Mouse (Mus musculus) forebrain, embryonic 13.5 days (tissue): ENCODE measurements around the gene Gm45837. TPM values are rescaled to one million over a fixed set of nuclear protein-coding genes. Genes with fewer than 3 reads are reported as not detected.

Source experiments
- ATAC-seq: fragments of 200-750 bp; cut with Nextera tagmentation; 2 replicates; pipeline ENCODE4 v1.8.0; 2017
- H3K27ac ChIP-seq: fragments of 300-500 bp; sonication (generic); 2 replicates; pipeline ENCODE4 v1.5.1; 2015; ENCODE audit warnings: inconsistent platforms, mild to moderate bottlenecking, moderate library complexity
- H3K27me3 ChIP-seq: fragments of 300-500 bp; sonication (generic); 2 replicates; pipeline ENCODE4 v1.6.1; 2015; ENCODE audit warnings: mild to moderate bottlenecking, inconsistent platforms
- H3K36me3 ChIP-seq: fragments of 300-500 bp; sonication (generic); 2 replicates; pipeline ENCODE4 v1.6.1; 2015; ENCODE audit warnings: mild to moderate bottlenecking, inconsistent platforms; ENCODE audit not compliant: poor library complexity, severe bottlenecking
- H3K4me1 ChIP-seq: fragments of 300-500 bp; sonication (generic); 2 replicates; pipeline ENCODE4 v1.6.1; 2015; ENCODE audit warnings: inconsistent platforms
- H3K4me2 ChIP-seq: fragments of 300-500 bp; sonication (generic); 2 replicates; pipeline ENCODE4 v1.6.1; 2015; ENCODE audit warnings: inconsistent platforms, mild to moderate bottlenecking, moderate library complexity
- H3K4me3 ChIP-seq: fragments of 300-500 bp; sonication (generic); 2 replicates; pipeline ENCODE4 v1.5.1; 2015; ENCODE audit warnings: mild to moderate bottlenecking, inconsistent platforms
- H3K9ac ChIP-seq: fragments of 300-500 bp; sonication (generic); 2 replicates; pipeline ENCODE4 v1.6.1; 2015; ENCODE audit warnings: mild to moderate bottlenecking, inconsistent platforms
- H3K9me3 ChIP-seq: fragments of 300-500 bp; sonication (generic); replicated peaks from 2 replicates; pipeline ENCODE4 v1.6.1; 2016; ENCODE audit warnings: inconsistent platforms
- WGBS: fragments of 180-500 bp; shearing (Covaris S2); methylation state at CpG from one replicate; pipeline ENCODE4 v1.1.7; 2015; 5-methylcytosine and 5-hydroxymethylcytosine counted together
- polyA plus RNA-seq: library from polyadenylated mRNA; unstranded; fragments of >200 nt; fragmentation: Nextera tagmentation; extraction: Ambion mirVana; gene quantifications from 2 replicates; pipeline ENCODE4 v1.2.1, GENCODE M21; 2015

The Gm45837 gene
- polyA plus RNA-seq, 1 experiment from 2014 or later = not detected

DNA sequence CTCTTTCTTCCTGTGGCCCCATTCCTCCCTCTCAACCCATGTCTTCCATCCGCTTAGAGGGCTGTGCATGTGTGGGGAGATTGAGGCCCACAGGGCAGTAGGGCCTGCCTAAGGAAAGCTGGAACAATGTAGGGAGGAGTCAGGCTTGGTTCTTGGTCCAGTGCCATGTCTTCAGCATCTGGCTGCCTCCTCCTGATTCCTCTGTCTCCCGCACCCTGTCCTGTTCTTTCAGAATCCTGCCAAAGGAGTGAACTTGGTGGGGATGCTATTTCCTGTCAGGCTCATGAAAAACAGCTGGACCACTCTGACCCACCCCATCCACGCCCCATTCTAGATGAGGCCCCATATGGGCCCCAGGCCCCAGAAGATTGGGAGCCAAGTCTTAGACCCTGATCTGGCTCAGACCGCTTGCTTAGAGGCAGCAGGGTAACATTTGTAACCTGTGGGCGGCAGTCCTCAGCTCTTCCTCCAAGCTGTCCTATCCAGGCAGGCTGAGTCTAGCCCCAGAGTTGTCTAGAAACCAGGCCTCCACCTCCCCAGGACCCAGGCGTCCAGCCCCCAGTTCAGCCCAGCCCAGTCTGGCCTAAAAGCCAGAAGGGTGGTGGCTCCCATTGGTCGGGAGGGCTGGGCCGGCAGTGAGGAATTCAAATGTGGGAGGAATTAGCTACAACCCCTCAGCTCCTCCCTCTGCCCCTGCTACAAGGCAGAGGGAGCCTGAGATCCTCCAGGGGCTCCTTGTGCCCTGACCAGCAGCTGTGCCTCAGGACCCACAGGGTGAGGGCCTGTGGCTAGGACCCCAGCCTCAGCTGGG is 16.8 kb upstream of the Gm45837 start:
- Histone ChIP-seq H3K4me1 (peaks cover 13% of the 10 kb centered on the region; the same call in 1 of the 2 replicates), H3K4me2 (no peak overlapping the region), H3K4me3 (no peak overlapping the region), H3K27me3 (no peaks in the 10 kb centered on the region), H3K27ac (no peak overlapping the region), H3K36me3 (no peaks in the 10 kb centered on the region), H3K9ac (no peak overlapping the region), H3K9me3 (no peaks in the 10 kb centered on the region)
- no peak for ATAC-seq
- WGBS = 40% methylated on average over 8 of the region's 8 CpGs

GRCm38 (mm10) chr7:101394569-101394968 is 16.1 kb upstream of the Gm45837 start:
- no peak overlapping the region for H3K27ac ChIP-seq

DNA sequence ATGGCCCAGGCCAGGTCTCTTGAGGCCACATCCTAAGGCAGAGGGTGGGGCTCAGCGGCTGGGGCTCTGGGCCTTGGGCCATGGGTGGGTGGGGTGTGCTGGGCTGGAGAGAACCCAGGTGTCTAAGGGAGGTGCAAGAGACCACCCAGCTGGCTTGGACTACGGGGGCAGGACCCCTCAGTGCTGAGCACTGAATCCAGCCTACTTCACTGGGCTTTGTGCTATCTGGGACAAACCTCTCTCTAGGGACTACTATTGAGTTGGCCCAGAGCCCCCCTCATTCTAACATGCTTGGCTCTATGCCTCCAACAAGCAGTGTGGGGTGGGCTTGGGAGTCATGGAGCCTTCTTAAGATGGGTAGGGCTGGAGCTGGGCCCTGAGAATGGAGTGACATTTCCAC is 15.2 kb upstream of the Gm45837 start:
- Histone ChIP-seq H3K4me3 (no peak overlapping the region), H3K9me3 (no peaks in the 10 kb centered on the region), H3K9ac (no peak overlapping the region), H3K4me1 (peaks cover 13% of the 10 kb centered on the region; the same call in 1 of the 2 replicates), H3K27ac (no peak overlapping the region), H3K4me2 (no peak overlapping the region), H3K36me3 (no peaks in the 10 kb centered on the region), H3K27me3 (no peaks in the 10 kb centered on the region)
- ATAC-seq = no peak
- 91% methylated on average over 2 of the region's 2 CpGs for WGBS

More at GRCm38 (mm10) chr7:101394569-101394968, 16.1 kb upstream of the Gm45837 start:
- Histone ChIP-seq H3K9me3 (no peaks in the 10 kb centered on the region), H3K36me3 (no peaks in the 10 kb centered on the region), H3K9ac (no peak overlapping the region), H3K27me3 (no peaks in the 10 kb centered on the region), H3K4me2 (no peak overlapping the region), H3K4me1 (peaks cover 13% of the 10 kb centered on the region; the same call in 1 of the 2 replicates), H3K4me3 (no peak overlapping the region)
- 71% methylated on average over 3 of the region's 3 CpGs for WGBS
- no peak for ATAC-seq

DNA sequence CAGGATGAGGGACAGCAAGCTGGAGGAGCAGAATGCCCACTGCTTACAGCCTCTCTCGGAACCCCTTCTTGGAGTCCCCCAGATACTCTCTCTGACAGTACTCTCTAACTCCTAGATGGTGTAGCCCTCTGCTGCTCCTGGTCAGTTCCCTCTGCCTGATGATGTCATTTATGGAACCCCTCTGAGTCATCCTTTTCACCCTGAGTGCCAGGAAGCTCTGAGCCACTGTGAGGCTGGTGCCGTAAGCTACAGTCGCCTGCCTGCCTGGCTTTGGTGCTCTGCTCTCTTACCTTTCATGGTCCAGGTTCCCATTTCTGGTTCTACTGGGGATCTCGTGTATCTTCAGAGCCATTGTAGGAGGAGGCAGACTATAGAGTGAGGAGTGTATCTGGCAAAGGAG is 13.5 kb upstream of the Gm45837 start:
- no peaks in the 10 kb centered on the region for H3K9me3 ChIP-seq
- H3K9ac ChIP-seq = no peak overlapping the region
- peaks cover 13% of the 10 kb centered on the region; the same call in 1 of the 2 replicates for H3K4me1 ChIP-seq
- no peaks in the 10 kb centered on the region for H3K36me3 ChIP-seq
- WGBS = 91% methylated on average over 4 of the region's 4 CpGs
- H3K27ac ChIP-seq = no peak overlapping the region
- H3K27me3 ChIP-seq = no peaks in the 10 kb centered on the region
- H3K4me2 ChIP-seq = no peak overlapping the region
- ATAC-seq = no peak
- no peak overlapping the region for H3K4me3 ChIP-seq

GRCm38 (mm10) chr7:101401510-101401909 is 9.2 kb upstream of the Gm45837 start:
- no peaks in the 10 kb centered on the region for H3K27me3 ChIP-seq
- WGBS = 88% methylated on average over 7 of the region's 7 CpGs
- no peak for ATAC-seq
- H3K4me1 ChIP-seq = no peaks in the 10 kb centered on the region
- H3K27ac ChIP-seq = no peak overlapping the region
- H3K4me3 ChIP-seq = no peak overlapping the region
- no peak overlapping the region for H3K4me2 ChIP-seq
- H3K9me3 ChIP-seq = no peaks in the 10 kb centered on the region
- H3K9ac ChIP-seq = no peak overlapping the region
- H3K36me3 ChIP-seq = no peaks in the 10 kb centered on the region

GRCm38 (mm10) chr7:101403831-101404230 is 6.9 kb upstream of the Gm45837 start:
- Histone ChIP-seq H3K4me1 (no peaks in the 10 kb centered on the region), H3K9ac (no peak overlapping the region), H3K27ac (no peak overlapping the region), H3K9me3 (no peaks in the 10 kb centered on the region), H3K27me3 (no peaks in the 10 kb centered on the region), H3K4me3 (no peak overlapping the region), H3K36me3 (no peaks in the 10 kb centered on the region), H3K4me2 (no peak overlapping the region)
- 95% methylated on average over 5 of the region's 5 CpGs for WGBS
- no peak for ATAC-seq

- Histone ChIP-seq H3K4me3 (no peak overlapping the region), H3K36me3 (no peaks in the 10 kb centered on the region), H3K9me3 (no peaks in the 10 kb centered on the region), H3K4me2 (no peak overlapping the region), H3K9ac (no peak overlapping the region), H3K27me3 (0 out of 2 replicates have a peak, but pooled peaks cover 12% of the 10 kb centered on the region), H3K4me1 (peaks cover 22% of the 10 kb centered on the region), H3K27ac (no peak overlapping the region)
- peak; percentile 57 for ATAC-seq
Measured at GRCm38 (mm10) chr7:101412796-101413195, 2.1 kb downstream of the Gm45837 start.

DNA sequence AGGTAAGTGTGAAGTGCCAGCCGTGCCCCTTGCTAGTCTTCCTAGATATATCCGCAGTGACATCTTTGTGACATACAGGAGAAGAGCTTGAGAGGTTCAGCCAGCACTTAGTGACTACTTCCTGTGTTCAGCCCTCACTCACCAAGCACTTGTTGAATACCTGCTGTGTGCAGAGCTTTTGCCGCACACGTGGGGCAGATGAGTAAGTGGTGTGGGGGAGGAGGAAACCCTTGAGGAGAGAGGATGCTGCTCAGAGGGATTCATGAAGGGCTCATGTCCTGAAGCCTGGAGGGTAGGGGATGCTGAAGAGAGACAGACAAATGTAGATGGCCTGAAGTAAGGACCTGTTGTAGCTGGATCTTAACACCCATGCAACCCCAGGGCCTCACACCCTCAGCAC is 3.5 kb downstream of the Gm45837 start:
- Histone ChIP-seq H3K4me1 (peaks cover 27% of the 10 kb centered on the region), H3K4me3 (no peak overlapping the region), H3K9ac (no peak overlapping the region), H3K27me3 (peaks cover 22% of the 10 kb centered on the region; the same call in 1 of the 2 replicates), H3K27ac (peak overlapping the region; percentile 78; the same call in 1 of the 2 replicates), H3K36me3 (no peaks in the 10 kb centered on the region), H3K9me3 (no peaks in the 10 kb centered on the region), H3K4me2 (no peak overlapping the region)
- WGBS = 55% methylated on average over 4 of the region's 4 CpGs
- no peak for ATAC-seq

DNA sequence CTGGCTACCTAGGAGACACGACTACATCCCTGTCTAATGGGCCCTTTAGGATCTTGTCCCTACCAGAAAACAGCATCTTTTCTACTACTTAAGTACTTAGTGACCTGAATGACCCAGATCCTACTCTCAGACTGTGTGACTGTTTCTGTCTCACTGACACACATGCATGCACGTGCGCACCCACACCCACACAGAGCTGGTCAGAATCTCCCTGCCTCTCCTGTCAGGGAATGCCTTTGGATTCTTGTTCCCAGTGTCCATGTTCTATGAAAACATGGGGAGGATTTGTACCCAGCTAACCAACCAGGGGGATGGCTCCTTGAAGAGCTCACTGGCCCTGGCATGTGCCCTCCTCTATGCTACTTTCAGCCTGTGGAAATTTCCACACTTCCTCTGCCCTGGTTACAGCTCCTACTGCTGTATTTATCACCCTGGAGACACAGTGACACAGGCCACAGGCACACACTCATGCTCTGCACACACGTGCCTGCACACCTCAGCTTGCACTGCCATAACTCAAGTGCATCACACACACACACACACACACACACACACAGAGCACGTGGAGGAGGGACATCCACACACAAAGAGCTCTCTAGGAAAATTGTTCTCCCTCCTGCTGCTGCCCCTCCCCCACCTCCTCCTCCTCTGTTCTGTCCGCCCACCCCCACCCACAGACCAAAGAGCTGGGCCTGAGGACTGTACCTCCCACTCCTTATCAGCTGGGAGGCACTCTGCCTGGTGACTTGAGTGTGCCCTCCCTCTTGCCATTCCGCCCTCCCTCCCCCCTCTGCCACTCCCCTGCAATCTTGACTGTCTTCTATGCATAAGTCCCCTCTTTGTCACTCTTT is 4.2 kb downstream of the Gm45837 start:
- H3K9me3 ChIP-seq = no peaks in the 10 kb centered on the region
- ATAC-seq = peak; percentile 72
- no peak overlapping the region for H3K4me3 ChIP-seq
- 24% methylated on average over 6 of the region's 7 CpGs for whole genome bisulfite sequencing
- no peaks in the 10 kb centered on the region for H3K36me3 ChIP-seq
- peak overlapping the region; percentile 78 for H3K27ac ChIP-seq
- no peak overlapping the region for H3K9ac ChIP-seq
- no peak overlapping the region for H3K4me2 ChIP-seq
- H3K27me3 ChIP-seq = peaks cover 24% of the 10 kb centered on the region
- peaks cover 34% of the 10 kb centered on the region for H3K4me1 ChIP-seq

DNA sequence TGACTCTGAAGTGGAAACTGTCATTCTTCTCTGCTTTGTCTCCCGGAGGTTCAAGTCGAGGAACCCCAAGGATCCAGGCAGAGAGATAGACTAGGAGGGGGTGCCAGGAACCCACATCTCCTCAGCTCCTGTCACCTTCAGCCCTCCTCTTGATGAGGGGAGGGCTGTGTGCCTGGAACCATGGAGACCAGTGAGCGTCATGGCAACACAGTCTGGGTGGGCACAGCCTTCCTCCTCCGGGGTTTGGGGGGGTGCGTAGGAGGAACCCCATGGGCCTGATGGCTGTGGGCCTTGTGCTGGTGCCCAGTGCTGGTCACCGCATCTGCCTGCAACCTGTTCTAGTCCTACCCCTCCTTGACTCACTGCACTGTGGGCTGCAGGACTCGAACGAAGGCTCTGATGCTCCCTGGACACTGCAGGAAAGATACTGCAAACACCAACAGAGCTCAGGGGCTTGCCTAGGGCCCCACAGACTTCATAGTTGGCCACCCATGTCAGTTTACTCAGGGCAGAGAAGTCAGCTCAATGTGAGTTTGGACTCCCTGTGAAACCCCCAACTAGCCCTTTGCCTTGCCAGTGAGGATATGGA is 4.9 kb downstream of the Gm45837 start:
- Histone ChIP-seq H3K9ac (no peak overlapping the region), H3K9me3 (no peaks in the 10 kb centered on the region), H3K4me1 (peaks cover 38% of the 10 kb centered on the region), H3K36me3 (no peaks in the 10 kb centered on the region), H3K27me3 (peaks cover 31% of the 10 kb centered on the region), H3K4me3 (no peak overlapping the region), H3K4me2 (no peak overlapping the region), H3K27ac (peak overlapping the region; percentile 78)
- WGBS = 34% methylated on average over 8 of the region's 8 CpGs
- ATAC-seq = peak; percentile 57

- Histone ChIP-seq H3K4me3 (no peak overlapping the region), H3K36me3 (no peaks in the 10 kb centered on the region), H3K9me3 (no peaks in the 10 kb centered on the region), H3K27ac (no peak overlapping the region), H3K9ac (no peak overlapping the region), H3K4me1 (peaks cover 44% of the 10 kb centered on the region), H3K27me3 (peaks cover 32% of the 10 kb centered on the region), H3K4me2 (no peak overlapping the region)
- 68% methylated on average over 5 of the region's 5 CpGs for WGBS
- no peak for ATAC-seq
Measured at GRCm38 (mm10) chr7:101416391-101416790, 5.7 kb downstream of the Gm45837 start.
